Mouse (Mus musculus): Measurements from ENCODE around the gene Pidd1. TPM values are rescaled to one million over a fixed set of nuclear protein-coding genes. Genes with fewer than 3 reads are reported as not detected.
A peak's percentile ranks its signal among the peaks of the same experiment; 100 is the strongest.

Gene Pidd1
- polyA plus RNA-seq, 1 experiment, result 12.4 TPM

DNA sequence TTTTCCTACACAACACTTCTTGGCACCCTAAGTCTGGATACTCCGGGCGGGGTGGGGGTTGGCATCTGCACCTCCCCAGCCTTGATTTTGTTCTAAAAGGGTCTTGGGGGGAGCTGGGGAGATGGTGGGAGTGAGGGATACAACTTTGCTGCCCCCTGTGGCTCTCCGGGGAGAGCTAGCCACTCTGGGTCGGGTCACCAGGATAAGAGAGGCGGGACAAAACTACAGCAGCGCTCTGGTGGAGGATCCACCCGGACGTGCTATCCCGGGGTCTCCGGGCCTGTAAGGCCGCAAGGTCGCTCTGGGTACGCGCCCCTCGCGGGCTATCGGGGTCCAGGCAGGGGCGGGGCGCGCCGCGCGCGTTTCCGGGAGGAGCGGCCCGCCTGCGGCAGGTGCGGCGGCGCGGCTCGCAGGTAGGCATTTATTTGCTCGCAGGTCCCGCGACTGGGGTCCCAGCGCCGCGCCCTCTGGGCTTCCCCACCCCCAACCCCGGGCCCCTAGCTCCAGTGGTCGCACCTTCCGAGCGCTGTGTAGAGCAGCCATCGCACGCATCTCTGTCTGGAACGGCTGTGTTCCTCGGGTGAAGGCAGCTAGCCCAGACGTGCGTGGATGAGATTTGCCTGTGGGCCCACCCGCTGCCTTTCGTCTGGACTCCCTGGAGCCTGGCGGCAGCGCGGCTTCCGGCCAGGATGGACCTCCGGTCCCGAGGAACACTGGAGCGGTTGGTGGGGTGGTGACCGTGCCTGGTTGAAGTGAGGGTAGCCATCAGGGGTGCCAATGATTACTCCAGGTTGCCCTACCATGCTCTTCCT is 17.9 kb upstream of the Pidd1 start:
- no peak overlapping the region for H3K27ac ChIP-seq (ENCODE audit: insufficient read depth, low read length)
- H3K4me1 ChIP-seq (ENCODE audit: control insufficient read depth, insufficient read depth, low read length), result peaks cover 11% of the 10 kb centered on the region; the same call in 1 of the 2 replicates
- peak overlapping the region; percentile 33 for H3K4me3 ChIP-seq (ENCODE audit: insufficient read depth, low read length)
- TF ChIP-seq POLR2A (IDR thresholded peaks at IDR 0.05; ENCODE audit: low read depth, low read length) (no peak), CTCF (IDR thresholded peaks at IDR 0.05; ENCODE audit: borderline replicate concordance, insufficient read depth, low read length) (no peak)

DNA sequence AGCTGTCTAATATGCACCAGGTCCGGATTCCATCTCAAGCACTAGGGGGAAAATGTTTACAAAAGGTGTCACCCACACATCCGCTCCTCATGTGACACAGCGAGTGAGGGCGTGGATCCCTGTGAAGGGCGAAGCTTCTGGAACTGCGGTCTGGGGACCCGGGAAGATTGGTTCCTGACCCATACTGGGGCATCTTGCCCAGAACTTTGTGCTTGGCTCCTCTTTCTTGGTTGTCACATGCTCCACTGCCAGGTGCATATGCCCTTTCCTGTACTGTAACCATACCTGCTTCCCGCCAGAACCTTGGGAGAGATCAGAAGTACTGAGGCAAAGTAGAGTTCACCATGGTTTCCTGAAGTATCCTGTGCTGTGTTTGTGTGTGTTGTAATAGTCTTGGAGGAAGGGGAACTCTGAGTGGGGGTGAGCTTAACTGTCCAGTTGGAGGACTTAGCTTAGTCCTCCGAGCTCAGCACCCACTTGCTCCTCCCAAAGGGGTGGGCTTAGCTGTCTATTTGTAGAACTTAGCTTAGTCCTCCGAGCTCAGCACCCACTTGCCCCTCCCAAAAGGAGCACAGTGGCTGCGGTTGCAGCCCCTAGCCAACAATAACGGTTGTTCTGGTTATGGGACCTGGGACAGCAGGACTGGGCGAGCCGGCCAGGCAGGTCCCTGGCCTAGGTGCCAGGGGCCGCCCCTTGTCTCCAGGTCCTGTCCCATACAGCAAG is 16.7 kb upstream of the Pidd1 start, which contains the start of gene Cracr2b:
Gene Cracr2b, plus strand, starts transcription at position 704 of the 723 bp plus-strand sequence.
- no peak within 1 kb of the TSS for H3K27ac ChIP-seq (ENCODE audit: insufficient read depth, low read length)
- peaks cover 9% of the 10 kb centered on the region; the same call in 1 of the 2 replicates for H3K4me1 ChIP-seq (ENCODE audit: control insufficient read depth, insufficient read depth, low read length)
- peak within 1 kb of the TSS; percentile 33 for H3K4me3 ChIP-seq (ENCODE audit: insufficient read depth, low read length)

DNA sequence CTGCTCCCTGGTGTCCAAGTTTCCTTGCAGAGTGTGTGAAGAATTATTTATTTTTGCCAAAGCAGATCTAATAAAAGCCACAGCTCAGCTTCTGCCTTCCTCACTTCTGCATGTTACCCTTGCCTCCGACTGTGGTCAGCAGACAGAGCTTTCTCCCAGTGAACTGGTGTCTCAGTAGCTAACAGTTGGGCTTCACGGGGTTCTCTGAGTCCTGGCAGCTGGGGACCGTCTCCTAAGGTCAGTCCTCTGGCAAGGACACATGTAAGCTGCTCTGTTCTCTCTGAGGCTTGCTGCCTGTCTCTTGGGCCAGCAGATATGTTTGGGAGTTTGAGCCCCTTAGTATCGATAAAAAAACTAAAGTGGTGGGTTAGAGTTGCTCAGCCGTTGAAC is 16.2 kb upstream of the Pidd1 start:
- Histone ChIP-seq H3K4me3 (ENCODE audit: insufficient read depth, low read length) (no peak overlapping the region), H3K27ac (ENCODE audit: insufficient read depth, low read length) (no peak overlapping the region), H3K4me1 (ENCODE audit: control insufficient read depth, insufficient read depth, low read length) (0 out of 2 replicates have a peak, but pooled peaks cover 7% of the 10 kb centered on the region)
- TF ChIP-seq POLR2A (IDR thresholded peaks at IDR 0.05; ENCODE audit: low read depth, low read length), result no peak
- TF ChIP-seq CTCF (IDR thresholded peaks at IDR 0.05; ENCODE audit: borderline replicate concordance, insufficient read depth, low read length), result no peak

More for the DNA sequence above, 16.7 kb upstream of the Pidd1 start, which contains the start of gene Cracr2b:
- TF ChIP-seq CTCF (IDR thresholded peaks at IDR 0.05; ENCODE audit: borderline replicate concordance, insufficient read depth, low read length), result no peak

GRCm38 (mm10) chr7:141459301-141459711 is 15.5 kb upstream of the Pidd1 start:
- Histone ChIP-seq H3K4me1 (ENCODE audit: control insufficient read depth, insufficient read depth, low read length) (0 out of 2 replicates have a peak, but pooled peaks cover 7% of the 10 kb centered on the region), H3K4me3 (ENCODE audit: insufficient read depth, low read length) (no peak overlapping the region), H3K27ac (ENCODE audit: insufficient read depth, low read length) (no peak overlapping the region)
- TF ChIP-seq CTCF (IDR thresholded peaks at IDR 0.05; ENCODE audit: borderline replicate concordance, insufficient read depth, low read length) (no peak), POLR2A (IDR thresholded peaks at IDR 0.05; ENCODE audit: low read depth, low read length) (no peak)

- TF ChIP-seq POLR2A (IDR thresholded peaks at IDR 0.05; ENCODE audit: low read depth, low read length), result no peak
- TF ChIP-seq CTCF (IDR thresholded peaks at IDR 0.05; ENCODE audit: borderline replicate concordance, insufficient read depth, low read length), result no peak
- H3K4me1 ChIP-seq (ENCODE audit: control insufficient read depth, insufficient read depth, low read length), result 0 out of 2 replicates have a peak, but pooled peaks cover 7% of the 10 kb centered on the region
- H3K4me3 ChIP-seq (ENCODE audit: insufficient read depth, low read length), result no peak overlapping the region
- no peak overlapping the region for H3K27ac ChIP-seq (ENCODE audit: insufficient read depth, low read length)
Observed at GRCm38 (mm10) chr7:141458661-141459060, 14.8 kb upstream of the Pidd1 start.

- no peak overlapping the region for H3K27ac ChIP-seq (ENCODE audit: insufficient read depth, low read length)
- no peak overlapping the region for H3K4me3 ChIP-seq (ENCODE audit: insufficient read depth, low read length)
- H3K4me1 ChIP-seq (ENCODE audit: control insufficient read depth, insufficient read depth, low read length), result 0 out of 2 replicates have a peak, but pooled peaks cover 7% of the 10 kb centered on the region
- TF ChIP-seq POLR2A (IDR thresholded peaks at IDR 0.05; ENCODE audit: low read depth, low read length) (no peak), CTCF (IDR thresholded peaks at IDR 0.05; ENCODE audit: borderline replicate concordance, insufficient read depth, low read length) (peak; percentile 45; the same call in 1 of the 2 replicates)
Observed at GRCm38 (mm10) chr7:141457986-141458660, 14.3 kb upstream of the Pidd1 start.

- H3K4me3 ChIP-seq (ENCODE audit: insufficient read depth, low read length), result no peak overlapping the region
- H3K4me1 ChIP-seq (ENCODE audit: control insufficient read depth, insufficient read depth, low read length), result 0 out of 2 replicates have a peak, but pooled peaks cover 4% of the 10 kb centered on the region
- TF ChIP-seq POLR2A (IDR thresholded peaks at IDR 0.05; ENCODE audit: low read depth, low read length), result no peak
- no peak for TF ChIP-seq CTCF (IDR thresholded peaks at IDR 0.05; ENCODE audit: borderline replicate concordance, insufficient read depth, low read length)
- H3K27ac ChIP-seq (ENCODE audit: insufficient read depth, low read length), result no peak overlapping the region
Observed at GRCm38 (mm10) chr7:141457236-141457635, 13.4 kb upstream of the Pidd1 start.

DNA sequence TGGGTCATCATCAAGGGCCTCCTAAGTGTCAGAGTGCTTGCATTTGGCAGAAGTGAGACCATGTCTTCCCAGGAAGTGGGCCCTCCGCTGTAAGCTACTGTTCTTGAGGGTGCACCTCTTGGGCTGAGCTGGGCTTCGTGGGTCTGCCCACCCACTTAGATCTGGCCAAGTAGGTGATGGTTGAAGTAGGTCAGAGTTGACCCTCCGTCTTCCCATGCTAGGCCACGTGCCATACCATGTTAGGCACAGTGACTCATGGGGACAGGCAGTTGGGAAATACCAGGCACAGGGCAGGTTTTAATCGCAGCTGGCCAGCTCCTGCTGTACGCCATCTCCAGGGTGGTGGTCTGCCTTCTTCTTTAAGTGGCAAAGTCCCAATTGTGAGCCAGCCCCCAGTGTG is 12.9 kb upstream of the Pidd1 start:
- no peak overlapping the region for H3K4me3 ChIP-seq (ENCODE audit: insufficient read depth, low read length)
- TF ChIP-seq CTCF (IDR thresholded peaks at IDR 0.05; ENCODE audit: borderline replicate concordance, insufficient read depth, low read length) (no peak), POLR2A (IDR thresholded peaks at IDR 0.05; ENCODE audit: low read depth, low read length) (no peak)
- H3K27ac ChIP-seq (ENCODE audit: insufficient read depth, low read length), result no peak overlapping the region
- H3K4me1 ChIP-seq (ENCODE audit: control insufficient read depth, insufficient read depth, low read length), result 0 out of 2 replicates have a peak, but pooled peaks cover 3% of the 10 kb centered on the region

GRCm38 (mm10) chr7:141455610-141456314 is 11.9 kb upstream of the Pidd1 start:
- Histone ChIP-seq H3K4me3 (ENCODE audit: insufficient read depth, low read length) (peak overlapping the region; percentile 81), H3K27ac (ENCODE audit: insufficient read depth, low read length) (no peak overlapping the region), H3K4me1 (ENCODE audit: control insufficient read depth, insufficient read depth, low read length) (0 out of 2 replicates have a peak, but pooled peaks cover 3% of the 10 kb centered on the region)
- TF ChIP-seq POLR2A (IDR thresholded peaks at IDR 0.05; ENCODE audit: low read depth, low read length), result 0 out of 2 replicates have a peak, but pooled peaks have one; percentile 28
- no peak for TF ChIP-seq CTCF (IDR thresholded peaks at IDR 0.05; ENCODE audit: borderline replicate concordance, insufficient read depth, low read length)
